Mouse (Mus musculus): ENCODE measurements at regions not wholly inside any gene's neighbourhood (a gene's known extent, or its start where the extent isn't known, plus 50 kb on each side); places are given as distances from the start of the nearest gene placed in this dataset.

- TF ChIP-seq CTCF (IDR thresholded peaks at IDR 0.05; ENCODE audit: control insufficient read depth, insufficient read depth, insufficient read length), result no peak
- no peak for TF ChIP-seq USF1 (IDR thresholded peaks at IDR 0.05; ENCODE audit: low read depth)
- no peak for TF ChIP-seq FOSL1 (IDR thresholded peaks at IDR 0.05; ENCODE audit: insufficient read depth, low read length, poor library complexity, severe bottlenecking)
- no peak for TF ChIP-seq MYOD1 (IDR thresholded peaks at IDR 0.05; ENCODE audit: control insufficient read depth, insufficient read length, low read depth)
Measured at GRCm38 (mm10) chr13:16642450-16642994, 630.9 kb downstream of the Inhba start.

All from C2C12 (cell line).